Mouse (Mus musculus) adrenal gland, postnatal 25 days (tissue): ENCODE results near the gene Igsf9b. TPM values are rescaled to one million over a fixed set of nuclear protein-coding genes. Genes with fewer than 3 reads are reported as not detected.
A peak's percentile ranks its signal among the peaks of the same experiment; 100 is the strongest.

ENCODE experiments used
- DNase-seq: peaks from one replicate; pipeline ENCODE4 v3.0.0; 2021; ENCODE audit warnings: mixed read lengths
- long read RNA-seq: library from polyadenylated mRNA; stranded (forward); transcript quantifications from one replicate; pipeline ENCODE4 v2.0.0, GENCODE M21; 2021
- total RNA-seq: library from RNA; stranded (reverse); gene quantifications from 2 replicates; pipeline ENCODE4 v1.2.3, GENCODE M21; 2021

The Igsf9b gene
- 6.7 TPM in 2 replicates for total RNA-seq
- long read RNA-seq, partial matches to known transcripts: 0 of 1 reads
- long read RNA-seq, other reads (novel, unspliced or antisense): 1 of 1 reads

DNA sequence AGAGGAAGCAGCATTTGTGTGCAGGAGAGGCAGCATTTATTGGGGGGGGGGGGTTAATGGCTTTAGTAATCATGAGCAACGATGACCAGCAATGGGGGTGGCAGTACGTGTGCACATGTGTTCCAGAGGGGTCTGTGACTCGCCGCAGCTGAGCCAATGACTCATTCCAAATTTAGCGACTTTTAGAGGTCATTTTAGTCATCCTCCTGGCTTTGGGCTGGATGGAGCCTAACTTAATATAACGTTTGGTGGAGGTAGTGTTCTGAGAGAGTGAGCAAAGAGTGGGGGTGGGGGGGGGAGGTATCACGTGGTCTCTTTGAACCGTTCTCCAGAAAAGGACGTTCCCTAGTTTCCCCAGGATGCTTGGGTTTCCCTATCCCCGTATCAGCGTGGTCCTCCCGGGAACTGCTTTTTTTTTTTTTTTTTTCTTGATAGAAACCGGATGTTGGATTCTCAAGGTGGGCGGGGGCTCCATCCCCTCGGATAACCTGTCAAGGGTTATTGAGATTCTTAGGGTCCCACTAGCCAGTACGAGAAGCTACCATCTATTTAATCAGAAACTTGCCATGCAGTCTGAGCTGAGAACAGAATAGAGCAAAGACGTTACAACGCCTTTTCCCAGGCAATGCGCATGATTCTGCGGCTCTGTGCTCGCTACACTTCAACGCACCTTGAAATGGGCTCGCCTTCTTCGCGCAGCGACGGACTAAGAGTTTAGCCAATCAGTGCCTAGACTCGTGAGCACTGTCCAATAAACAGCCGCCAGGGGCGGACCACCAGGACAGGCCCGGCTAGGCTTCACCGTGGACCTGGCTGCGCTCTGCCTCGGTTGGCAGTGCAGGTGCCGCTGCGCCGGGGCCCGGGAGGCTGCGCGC lies at the start of gene Igsf9b:
Gene Igsf9b (plus strand): TSS at position 794 of the 875 bp plus-strand sequence.
- DNase-seq: peak; percentile 92

- DNase-seq: no peak
Observed at GRCm38 (mm10) chr9:27252034-27252714, 46.8 kb upstream of the Igsf9b start.

DNA sequence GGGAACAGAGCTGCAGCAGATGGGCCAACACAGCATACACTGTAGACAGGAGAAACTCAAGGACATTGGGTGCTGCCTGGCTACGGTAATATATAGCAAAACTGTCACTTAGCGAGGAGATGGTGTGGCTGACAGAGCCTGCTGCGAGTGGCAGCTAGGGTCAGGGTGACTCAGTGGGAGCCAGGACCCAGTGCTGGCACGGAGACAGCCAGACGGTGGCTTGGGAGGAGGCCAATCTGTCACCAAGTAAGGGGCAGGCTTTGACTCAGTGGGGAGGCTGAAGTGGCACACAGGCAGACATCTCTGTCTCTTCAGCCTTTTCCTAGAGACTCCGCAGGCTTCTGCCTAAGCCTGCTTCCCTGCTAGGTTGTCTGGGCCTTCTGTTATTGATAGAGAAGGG lies 42.5 kb upstream of the Igsf9b start:
- peak; percentile 90 for DNase-seq

DNA sequence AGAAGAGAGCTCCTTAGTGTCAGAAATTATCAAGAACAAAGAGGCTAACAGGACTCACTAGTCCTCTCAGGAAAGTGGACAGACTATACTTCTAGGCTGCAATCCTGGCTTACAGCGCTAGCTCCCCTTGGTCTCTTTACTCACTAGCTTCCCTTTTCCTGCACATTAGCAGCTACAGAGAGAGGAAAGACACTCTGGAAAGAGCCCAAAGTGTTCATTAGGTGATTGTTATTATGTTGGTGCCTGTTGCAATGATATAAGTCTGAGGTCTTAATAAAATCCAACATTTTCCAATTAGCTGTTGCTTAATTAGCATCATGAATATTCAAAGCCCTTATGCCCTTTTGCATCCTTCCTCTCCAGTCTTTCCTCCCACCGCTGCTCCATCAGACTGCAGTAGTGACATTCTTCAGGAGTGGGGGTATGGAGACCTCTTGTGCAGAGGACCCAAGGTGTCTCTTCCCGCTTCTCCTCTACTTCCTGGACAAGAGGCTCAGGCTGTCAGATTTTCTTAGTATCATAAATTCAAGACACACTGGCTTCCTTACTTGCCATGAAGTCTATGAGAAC lies 38.5 kb upstream of the Igsf9b start:
- DNase-seq: no peak

- DNase-seq: no peak
Observed at GRCm38 (mm10) chr9:27261905-27262304, 37.1 kb upstream of the Igsf9b start.

DNA sequence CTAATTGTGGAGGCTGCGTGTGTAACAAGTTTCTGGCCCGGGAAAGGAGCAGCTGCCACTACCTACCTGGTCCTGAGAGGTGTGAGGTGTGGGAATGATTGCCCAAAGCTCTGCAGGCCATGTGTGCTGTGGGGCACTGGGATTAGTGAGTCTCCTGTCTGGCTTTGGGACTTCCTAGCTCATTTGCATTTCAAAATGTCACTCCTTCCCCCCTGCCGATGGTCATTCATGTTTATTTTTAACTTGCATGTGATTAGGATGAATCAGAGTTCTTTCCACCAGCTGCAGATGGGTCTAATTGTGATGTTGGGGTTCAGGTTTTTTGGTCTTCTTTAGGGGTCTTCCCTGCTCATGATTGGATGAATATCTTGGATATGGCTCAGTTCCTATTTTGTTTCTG lies 34.0 kb upstream of the Igsf9b start:
- DNase-seq: no peak

DNA sequence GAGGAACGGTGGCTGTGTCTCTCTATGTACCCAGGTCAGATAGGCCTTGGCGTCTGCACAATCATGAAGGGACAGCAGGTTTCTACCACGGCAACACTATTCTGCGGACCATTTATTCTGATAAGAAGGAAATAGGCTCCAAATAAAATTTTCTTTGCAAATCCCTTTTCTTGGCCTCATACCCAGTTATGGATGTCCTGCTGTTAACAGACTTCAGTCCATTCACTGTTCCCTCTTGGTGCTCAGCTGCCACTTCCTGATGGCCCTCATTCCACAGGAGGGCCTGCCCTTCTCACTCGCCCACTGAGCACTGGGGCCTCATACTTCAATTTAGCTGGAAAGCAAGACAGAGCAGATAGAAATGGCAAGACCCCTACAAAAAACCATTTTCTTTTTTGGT lies 31.1 kb upstream of the Igsf9b start:
- DNase-seq: no peak

GRCm38 (mm10) chr9:27268493-27268892 lies 30.5 kb upstream of the Igsf9b start:
- DNase-seq: no peak

DNA sequence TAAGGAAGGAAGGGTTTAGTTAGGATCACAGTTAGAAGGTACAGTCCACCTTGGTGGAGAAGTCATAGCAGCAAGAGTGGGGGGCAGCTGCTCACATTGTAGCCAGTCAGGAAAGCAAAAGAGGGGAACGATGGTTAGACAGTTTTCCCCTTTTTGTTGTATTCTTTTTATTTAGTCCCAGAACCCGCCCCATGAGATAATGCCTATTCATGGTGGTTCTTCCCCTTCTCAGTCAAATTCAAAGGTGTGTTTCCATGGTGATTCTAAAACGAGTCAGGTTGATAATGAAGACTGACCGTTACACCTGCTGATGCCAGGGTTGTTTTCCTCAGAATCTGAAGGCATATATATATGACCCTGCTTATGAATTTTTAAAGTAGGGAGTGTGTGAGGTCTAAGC lies 29.7 kb upstream of the Igsf9b start:
- no peak for DNase-seq

DNA sequence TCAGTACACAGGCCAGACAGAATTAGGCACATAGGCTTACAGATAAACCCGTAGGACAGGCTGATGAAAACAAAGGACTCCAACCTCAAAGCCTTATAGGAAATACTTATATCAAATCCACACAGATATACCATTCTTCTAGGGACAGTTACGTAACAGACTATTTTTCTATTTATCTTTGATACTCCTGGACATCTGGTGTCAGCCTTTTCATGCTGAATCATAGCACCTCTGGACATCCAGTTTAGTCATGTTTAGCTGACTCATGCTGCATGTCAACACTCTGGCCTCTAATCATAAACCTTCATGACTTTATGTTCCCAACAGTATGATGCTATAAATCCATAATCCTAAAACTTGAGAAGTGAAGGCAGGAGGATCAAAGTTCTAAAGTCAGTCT lies 29.1 kb upstream of the Igsf9b start:
- DNase-seq: no peak

- DNase-seq: no peak
Observed at GRCm38 (mm10) chr9:27271899-27272298, 27.1 kb upstream of the Igsf9b start.

DNA sequence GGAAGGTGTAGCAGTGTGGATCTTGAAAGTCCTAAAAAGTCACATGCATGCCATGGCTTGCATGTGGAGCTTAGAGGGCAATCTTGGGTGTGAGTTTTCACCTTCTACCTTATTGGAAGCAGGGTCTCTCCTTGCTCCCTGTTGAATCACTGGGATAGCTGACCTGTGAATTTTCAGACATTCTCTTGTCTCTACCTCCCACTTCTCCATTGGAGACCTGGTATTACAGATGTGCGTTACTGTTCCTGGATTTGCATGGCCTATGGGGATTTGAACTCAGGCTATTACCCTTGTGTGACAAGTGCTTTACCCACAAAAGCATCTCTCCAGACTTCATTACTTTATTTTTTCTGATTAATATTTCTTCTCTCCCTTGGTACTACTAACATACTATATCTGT lies 26.1 kb upstream of the Igsf9b start:
- DNase-seq: no peak

GRCm38 (mm10) chr9:27276282-27276839 lies 22.6 kb upstream of the Igsf9b start:
- no peak for DNase-seq

DNA sequence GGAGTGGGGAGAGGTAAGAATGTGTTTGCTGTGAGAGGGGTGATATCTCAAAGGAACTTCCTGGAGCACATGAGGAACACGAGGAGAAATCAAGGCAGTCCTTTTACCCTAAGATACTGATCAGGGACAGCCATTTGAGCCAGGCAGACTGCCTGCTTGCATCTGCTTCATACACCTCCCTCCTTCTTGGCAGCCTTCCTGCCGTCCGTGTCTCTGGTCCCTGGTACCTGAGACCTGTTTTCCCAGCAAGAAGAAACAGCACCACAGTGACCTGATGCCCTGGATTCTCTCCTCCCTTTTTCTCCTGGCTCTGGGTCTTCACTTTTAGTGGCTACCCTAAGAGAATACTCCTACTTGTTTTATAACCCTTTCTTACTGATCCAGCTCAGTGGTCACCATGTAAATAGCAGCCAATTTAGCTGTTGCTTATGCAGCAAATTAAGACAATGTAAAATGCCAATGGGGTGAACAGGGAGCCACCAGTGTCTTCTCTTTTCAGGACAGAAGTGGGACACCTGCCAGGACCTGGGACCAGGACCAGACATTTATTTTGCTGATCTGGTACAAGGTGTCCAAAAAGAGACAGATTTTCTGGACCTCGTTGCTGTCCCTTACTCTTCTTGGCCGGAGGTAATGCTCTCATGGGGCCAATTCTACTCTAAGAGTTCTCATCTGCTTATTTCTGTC lies 21.5 kb upstream of the Igsf9b start:
- no peak for DNase-seq

GRCm38 (mm10) chr9:27279041-27279440 lies 20.0 kb upstream of the Igsf9b start:
- DNase-seq: no peak

- DNase-seq: peak; percentile 18
Observed at GRCm38 (mm10) chr9:27280976-27281375, 18.0 kb upstream of the Igsf9b start.

GRCm38 (mm10) chr9:27285719-27286249 lies 13.2 kb upstream of the Igsf9b start:
- DNase-seq: no peak

DNA sequence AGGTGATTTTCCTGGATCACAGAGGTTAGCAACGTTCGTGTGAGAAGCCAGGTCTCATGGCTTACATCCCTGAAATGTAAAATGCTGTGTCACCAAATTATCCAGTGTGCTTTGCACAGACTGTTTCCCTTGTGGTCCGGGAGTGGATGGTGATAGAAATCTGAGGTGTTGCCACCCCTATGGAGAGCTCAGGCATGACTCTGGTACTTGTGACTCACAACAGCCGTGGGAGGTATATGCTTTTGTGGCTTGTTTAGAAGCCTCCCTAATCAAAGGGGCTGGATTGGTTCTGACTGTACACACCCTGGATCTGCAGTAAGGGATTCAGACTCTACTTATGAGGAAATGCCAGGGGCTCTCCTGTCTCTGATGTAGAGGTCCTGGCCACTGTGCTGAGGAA lies 12.7 kb upstream of the Igsf9b start:
- no peak for DNase-seq

DNA sequence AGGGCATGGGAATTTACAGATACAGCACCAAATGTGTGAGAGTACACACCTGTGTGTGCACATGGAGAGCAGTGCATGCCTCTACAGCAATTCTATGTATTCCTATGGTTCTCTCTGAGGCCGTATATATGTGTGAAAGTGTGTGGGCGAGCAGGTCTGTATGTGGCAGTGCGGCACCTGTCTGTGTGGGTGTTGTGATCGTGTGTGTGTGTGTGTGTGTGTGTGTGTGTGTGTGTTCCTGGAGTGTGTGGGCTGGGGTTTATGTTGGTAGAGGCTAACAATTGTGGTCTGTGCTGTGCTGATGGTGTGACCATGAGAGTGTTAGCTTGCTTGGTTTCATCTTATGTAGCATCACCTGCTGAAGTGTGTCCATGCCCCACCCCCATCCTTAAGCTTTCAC lies 12.1 kb upstream of the Igsf9b start:
- DNase-seq: no peak

GRCm38 (mm10) chr9:27287419-27287818 lies 11.6 kb upstream of the Igsf9b start:
- DNase-seq: peak; percentile 77

- DNase-seq: peak; percentile 31
Observed at GRCm38 (mm10) chr9:27288442-27288841, 10.6 kb upstream of the Igsf9b start.
